Mouse (Mus musculus): ENCODE measurements at regions not wholly inside any gene's neighbourhood (a gene's known extent, or its start where the extent isn't known, plus 50 kb on each side); places are given as distances from the start of the nearest gene placed in this dataset.
"Not testable (repeated sequence)": the region's sequence is repeated elsewhere in the genome, so short reads cannot be mapped to it uniquely, and the experiment has no call there.

- not testable (repeated sequence) for H3K4me3 ChIP-seq (ENCODE audit: low read length); H3K9me3 ChIP-seq (ENCODE audit: low read length); H3K27me3 ChIP-seq (ENCODE audit: insufficient read depth, low read length); H3K4me1 ChIP-seq (ENCODE audit: insufficient read depth, low read length); H3K4me2 ChIP-seq (replicated peaks; ENCODE audit: low read depth, low read length); H3K9ac ChIP-seq (replicated peaks; ENCODE audit: low read length); ATAC-seq (ENCODE audit: low FRiP score, low TSS enrichment); H3K27ac ChIP-seq (ENCODE audit: low read length); H3K36me3 ChIP-seq (ENCODE audit: insufficient read depth, low read length)
- 0% methylated on average over 1 of the region's 1 CpGs for WGBS
These were observed 175.6 kb downstream of the Map1s start for GRCm38 (mm10) chr8:71081291-71081690.

- not testable (repeated sequence) for H3K9me3 ChIP-seq (ENCODE audit: low read length)
These were observed 145.4 kb upstream of the Myo9b start for GRCm38 (mm10) chr8:71127131-71127530.

GRCm38 (mm10) chr8:71130411-71131261 lies 141.9 kb upstream of the Myo9b start:
- H3K4me3 ChIP-seq (ENCODE audit: low read length) = no peak overlapping the region
- H3K9ac ChIP-seq (replicated peaks; ENCODE audit: low read length) = no peak overlapping the region
- no peaks in the 10 kb centered on the region for H3K27me3 ChIP-seq (ENCODE audit: insufficient read depth, low read length)
- H3K27ac ChIP-seq (ENCODE audit: low read length) = no peak overlapping the region
- H3K4me2 ChIP-seq (replicated peaks; ENCODE audit: low read depth, low read length) = no peak overlapping the region
- H3K36me3 ChIP-seq (ENCODE audit: insufficient read depth, low read length) = no peaks in the 10 kb centered on the region
- H3K9me3 ChIP-seq (ENCODE audit: low read length) = no peaks in the 10 kb centered on the region
- peak; percentile 61 for ATAC-seq (ENCODE audit: low FRiP score, low TSS enrichment)
- 64% methylated on average over 4 of the region's 4 CpGs for WGBS
- H3K4me1 ChIP-seq (ENCODE audit: insufficient read depth, low read length) = no peaks in the 10 kb centered on the region

More at GRCm38 (mm10) chr8:71127131-71127530, 145.4 kb upstream of the Myo9b start:
- H3K27me3 ChIP-seq (ENCODE audit: insufficient read depth, low read length); H3K4me2 ChIP-seq (replicated peaks; ENCODE audit: low read depth, low read length); H3K36me3 ChIP-seq (ENCODE audit: insufficient read depth, low read length); H3K4me1 ChIP-seq (ENCODE audit: insufficient read depth, low read length); H3K4me3 ChIP-seq (ENCODE audit: low read length); H3K9ac ChIP-seq (replicated peaks; ENCODE audit: low read length); H3K27ac ChIP-seq (ENCODE audit: low read length); ATAC-seq (ENCODE audit: low FRiP score, low TSS enrichment): not testable (repeated sequence)
- WGBS = 27% methylated on average over 2 of the region's 2 CpGs

GRCm38 (mm10) chr8:71131327-71132089 lies 141.0 kb upstream of the Myo9b start:
- no peak overlapping the region for H3K27ac ChIP-seq (ENCODE audit: low read length)
- H3K36me3 ChIP-seq (ENCODE audit: insufficient read depth, low read length) = no peaks in the 10 kb centered on the region
- no peaks in the 10 kb centered on the region for H3K27me3 ChIP-seq (ENCODE audit: insufficient read depth, low read length)
- no peak overlapping the region for H3K9ac ChIP-seq (replicated peaks; ENCODE audit: low read length)
- no peaks in the 10 kb centered on the region for H3K4me1 ChIP-seq (ENCODE audit: insufficient read depth, low read length)
- no peaks in the 10 kb centered on the region for H3K9me3 ChIP-seq (ENCODE audit: low read length)
- H3K4me2 ChIP-seq (replicated peaks; ENCODE audit: low read depth, low read length) = no peak overlapping the region
- peak; percentile 78 for ATAC-seq (ENCODE audit: low FRiP score, low TSS enrichment)
- H3K4me3 ChIP-seq (ENCODE audit: low read length) = no peak overlapping the region
- 89% methylated on average over 4 of the region's 4 CpGs for WGBS

DNA sequence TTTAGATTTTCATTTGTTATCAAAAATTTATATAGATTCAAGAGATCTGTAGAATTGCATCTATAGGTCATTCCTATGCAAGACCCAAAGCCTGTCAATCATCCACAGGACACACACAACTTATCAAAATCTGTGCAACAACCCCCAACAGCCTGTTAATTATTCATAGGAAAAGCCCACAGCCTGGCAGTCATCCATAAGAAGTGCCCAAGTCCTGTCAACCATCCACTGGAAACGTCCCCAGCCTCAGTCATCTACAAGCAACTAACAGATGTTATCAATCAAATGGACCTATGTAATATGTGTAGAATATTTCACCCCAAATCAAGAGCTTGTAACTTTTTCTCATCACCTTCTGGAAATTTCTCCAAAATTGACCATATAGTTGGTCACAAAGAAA lies 139.6 kb upstream of the Myo9b start:
- not testable (repeated sequence) for H3K4me1 ChIP-seq (ENCODE audit: insufficient read depth, low read length); H3K27me3 ChIP-seq (ENCODE audit: insufficient read depth, low read length); H3K4me3 ChIP-seq (ENCODE audit: low read length); H3K36me3 ChIP-seq (ENCODE audit: insufficient read depth, low read length); H3K4me2 ChIP-seq (replicated peaks; ENCODE audit: low read depth, low read length); ATAC-seq (ENCODE audit: low FRiP score, low TSS enrichment); H3K27ac ChIP-seq (ENCODE audit: low read length); H3K9ac ChIP-seq (replicated peaks; ENCODE audit: low read length); H3K9me3 ChIP-seq (ENCODE audit: low read length)
- WGBS = 46% methylated on average over 1 of the region's 1 CpGs

DNA sequence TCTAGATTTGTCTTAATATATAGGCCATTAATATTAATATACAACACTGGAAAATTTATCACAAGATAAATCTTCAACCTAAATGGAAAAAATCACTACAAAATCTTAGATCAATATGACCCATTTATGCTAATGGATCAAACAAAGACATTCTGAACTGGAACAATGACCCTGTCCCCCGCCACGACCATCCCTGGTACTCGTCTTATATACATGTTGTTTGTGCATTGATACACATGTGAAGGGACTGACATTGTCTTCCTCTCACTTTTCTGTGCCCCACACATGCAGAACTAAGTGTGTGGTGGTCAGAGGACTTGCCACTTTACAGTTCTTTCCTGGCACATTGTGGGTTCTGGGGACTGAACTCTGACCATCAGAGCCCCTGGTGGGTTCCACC lies 135.4 kb upstream of the Myo9b start:
- H3K4me1 ChIP-seq (ENCODE audit: insufficient read depth, low read length); H3K9me3 ChIP-seq (ENCODE audit: low read length); ATAC-seq (ENCODE audit: low FRiP score, low TSS enrichment); H3K27ac ChIP-seq (ENCODE audit: low read length); H3K4me3 ChIP-seq (ENCODE audit: low read length); H3K4me2 ChIP-seq (replicated peaks; ENCODE audit: low read depth, low read length); H3K9ac ChIP-seq (replicated peaks; ENCODE audit: low read length); H3K36me3 ChIP-seq (ENCODE audit: insufficient read depth, low read length); H3K27me3 ChIP-seq (ENCODE audit: insufficient read depth, low read length): not testable (repeated sequence)
- WGBS = 90% methylated on average over 1 of the region's 3 CpGs

DNA sequence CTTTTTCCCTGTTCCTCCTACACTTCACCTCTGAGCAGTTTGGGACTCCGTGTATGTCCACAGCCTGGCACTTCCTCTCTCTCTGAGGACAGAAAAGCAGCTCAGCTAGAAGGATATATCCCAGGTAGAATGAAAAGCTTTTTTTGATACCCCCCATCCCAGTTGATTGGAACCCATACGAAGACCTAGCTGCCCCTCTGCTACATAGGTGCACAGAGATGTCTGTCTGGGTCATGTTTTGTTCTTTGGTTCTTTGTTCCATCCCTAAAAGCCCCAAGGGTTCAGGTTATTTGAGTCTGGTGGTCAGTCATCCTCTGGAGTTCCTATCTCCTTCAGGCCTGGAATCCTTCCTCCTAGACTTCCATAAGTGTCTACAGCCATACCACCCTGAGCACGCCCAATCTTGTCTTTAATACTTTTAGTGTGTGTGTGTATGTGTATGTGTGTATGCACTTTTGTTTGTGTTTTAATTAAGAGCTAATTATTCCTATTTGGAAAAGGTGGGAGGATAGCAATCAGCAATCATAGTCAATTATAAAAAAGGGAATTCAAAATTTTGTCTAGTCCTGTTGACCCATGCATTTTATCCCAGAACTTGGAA lies 130.0 kb upstream of the Myo9b start:
- H3K27ac ChIP-seq (ENCODE audit: low read length); H3K4me3 ChIP-seq (ENCODE audit: low read length); H3K4me1 ChIP-seq (ENCODE audit: insufficient read depth, low read length); ATAC-seq (ENCODE audit: low FRiP score, low TSS enrichment); H3K4me2 ChIP-seq (replicated peaks; ENCODE audit: low read depth, low read length); H3K9me3 ChIP-seq (ENCODE audit: low read length); H3K27me3 ChIP-seq (ENCODE audit: insufficient read depth, low read length); H3K9ac ChIP-seq (replicated peaks; ENCODE audit: low read length); H3K36me3 ChIP-seq (ENCODE audit: insufficient read depth, low read length): not testable (repeated sequence)
- whole genome bisulfite sequencing = 65% methylated on average over 3 of the region's 3 CpGs

GRCm38 (mm10) chr8:71171478-71172210 lies 100.9 kb upstream of the Myo9b start:
- ATAC-seq (ENCODE audit: low FRiP score, low TSS enrichment); H3K9ac ChIP-seq (replicated peaks; ENCODE audit: low read length); H3K4me3 ChIP-seq (ENCODE audit: low read length); H3K4me2 ChIP-seq (replicated peaks; ENCODE audit: low read depth, low read length); H3K36me3 ChIP-seq (ENCODE audit: insufficient read depth, low read length); H3K9me3 ChIP-seq (ENCODE audit: low read length); H3K27me3 ChIP-seq (ENCODE audit: insufficient read depth, low read length); H3K4me1 ChIP-seq (ENCODE audit: insufficient read depth, low read length); H3K27ac ChIP-seq (ENCODE audit: low read length): not testable (repeated sequence)
- 78% methylated on average over 3 of the region's 3 CpGs for WGBS

DNA sequence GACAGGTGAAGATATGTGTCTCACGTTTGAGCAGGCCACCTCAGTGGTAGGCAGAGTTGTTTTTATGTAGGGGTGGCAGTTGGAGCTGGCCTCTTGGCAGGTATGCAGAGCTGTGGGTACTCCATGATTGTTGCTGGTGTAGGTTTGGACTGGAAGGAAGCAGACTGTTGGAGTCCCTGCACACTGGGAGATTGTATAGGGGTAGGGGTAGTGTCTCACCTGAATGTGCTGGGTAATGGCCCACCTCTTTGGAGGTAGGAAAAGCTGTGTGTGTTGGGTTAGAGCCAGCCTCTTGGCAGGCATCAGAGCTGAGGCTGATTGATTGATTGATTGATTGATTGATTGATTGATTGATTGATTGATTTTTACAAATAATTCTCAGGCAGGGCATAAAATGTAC lies 79.6 kb upstream of the Myo9b start:
- ATAC-seq (ENCODE audit: low FRiP score, low TSS enrichment) = peak; percentile 46; the same call in 1 of the 2 replicates
- H3K4me3 ChIP-seq (ENCODE audit: low read length); H3K27ac ChIP-seq (ENCODE audit: low read length); H3K9ac ChIP-seq (replicated peaks; ENCODE audit: low read length); H3K27me3 ChIP-seq (ENCODE audit: insufficient read depth, low read length); H3K36me3 ChIP-seq (ENCODE audit: insufficient read depth, low read length); H3K4me2 ChIP-seq (replicated peaks; ENCODE audit: low read depth, low read length); H3K9me3 ChIP-seq (ENCODE audit: low read length); H3K4me1 ChIP-seq (ENCODE audit: insufficient read depth, low read length): not testable (repeated sequence)
- WGBS = 71% methylated on average over 1 of the region's 1 CpGs

Data from kidney, embryonic 16.5 days (tissue).